Mouse (Mus musculus) mesoderm, embryonic 11.5 days (tissue): ENCODE results near the gene Rnf39.

Experiments
- DNase-seq: peaks from one replicate; pipeline ENCODE4 v3.0.0-alpha.2; 2012; ENCODE audit warnings: low read depth, low spot score

The Rnf39 gene

GRCm38 (mm10) chr17:36942791-36943471 is at the start of gene Rnf39:
TSS of gene Rnf39 (plus strand) at chr17:36942918.
- DNase-seq: no peak

GRCm38 (mm10) chr17:36893387-36893786 is 49.3 kb upstream of the Rnf39 start:
- DNase-seq: no peak

GRCm38 (mm10) chr17:36896583-36896982 is 46.1 kb upstream of the Rnf39 start:
- peak; percentile 56 for DNase-seq

GRCm38 (mm10) chr17:36897065-36897464 is 45.7 kb upstream of the Rnf39 start:
- no peak for DNase-seq

- no peak for DNase-seq
Measured at GRCm38 (mm10) chr17:36897552-36898205, 45.0 kb upstream of the Rnf39 start, which contains the start of gene Trim31. TSS of gene Trim31 (plus strand) at chr17:36898118.

- no peak for DNase-seq
Measured at GRCm38 (mm10) chr17:36899376-36899775, 43.3 kb upstream of the Rnf39 start.

GRCm38 (mm10) chr17:36900001-36900400 is 42.7 kb upstream of the Rnf39 start:
- DNase-seq: no peak

- DNase-seq: no peak
Measured at GRCm38 (mm10) chr17:36900691-36901090, 42.0 kb upstream of the Rnf39 start.

- no peak for DNase-seq
Measured at GRCm38 (mm10) chr17:36903651-36904050, 39.1 kb upstream of the Rnf39 start.

- no peak for DNase-seq
Measured at GRCm38 (mm10) chr17:36908235-36908634, 34.5 kb upstream of the Rnf39 start.

- no peak for DNase-seq
Measured at GRCm38 (mm10) chr17:36909802-36910201, 32.9 kb upstream of the Rnf39 start.

- DNase-seq: no peak
Measured at GRCm38 (mm10) chr17:36912031-36912430, 30.7 kb upstream of the Rnf39 start.

- DNase-seq: peak; percentile 85
Measured at GRCm38 (mm10) chr17:36914108-36914507, 28.6 kb upstream of the Rnf39 start.

GRCm38 (mm10) chr17:36915076-36915475 is 27.6 kb upstream of the Rnf39 start:
- peak; percentile 64 for DNase-seq

GRCm38 (mm10) chr17:36920239-36920638 is 22.5 kb upstream of the Rnf39 start:
- DNase-seq: no peak

- no peak for DNase-seq
Measured at GRCm38 (mm10) chr17:36922715-36923114, 20.0 kb upstream of the Rnf39 start.

- DNase-seq: no peak
Measured at GRCm38 (mm10) chr17:36923491-36923890, 19.2 kb upstream of the Rnf39 start.

- DNase-seq: no peak
Measured at GRCm38 (mm10) chr17:36927496-36928120, 15.1 kb upstream of the Rnf39 start.

GRCm38 (mm10) chr17:36929236-36929932 is 13.3 kb upstream of the Rnf39 start:
- no peak for DNase-seq

GRCm38 (mm10) chr17:36930233-36930632 is 12.5 kb upstream of the Rnf39 start:
- DNase-seq: no peak

GRCm38 (mm10) chr17:36931130-36931529 is 11.6 kb upstream of the Rnf39 start:
- no peak for DNase-seq

GRCm38 (mm10) chr17:36931806-36932205 is 10.9 kb upstream of the Rnf39 start:
- no peak for DNase-seq
